Mouse (Mus musculus): ENCODE data around the gene Bola1.

GRCm38 (mm10) chr3:96240799-96241197, 21.3 kb upstream of the Bola1 start:
- TF ChIP-seq CTCF (IDR thresholded peaks at IDR 0.05; ENCODE audit: borderline replicate concordance, extremely low read depth, insufficient read depth, insufficient read length) = no peak
- TF ChIP-seq POLR2A (IDR thresholded peaks at IDR 0.05; ENCODE audit: borderline replicate concordance, extremely low read depth, insufficient read depth, insufficient read length, poor library complexity, severe bottlenecking) = no peak

Data from brain, embryonic 14.5 days (tissue).